Mouse (Mus musculus): Measurements from ENCODE around the gene Nudcd3. TPM values are rescaled to one million over a fixed set of nuclear protein-coding genes. Genes with fewer than 3 reads are reported as not detected.

Gene Nudcd3
- polyA plus RNA-seq, 1 experiment from 2014 or later: 37.4 TPM

DNA sequence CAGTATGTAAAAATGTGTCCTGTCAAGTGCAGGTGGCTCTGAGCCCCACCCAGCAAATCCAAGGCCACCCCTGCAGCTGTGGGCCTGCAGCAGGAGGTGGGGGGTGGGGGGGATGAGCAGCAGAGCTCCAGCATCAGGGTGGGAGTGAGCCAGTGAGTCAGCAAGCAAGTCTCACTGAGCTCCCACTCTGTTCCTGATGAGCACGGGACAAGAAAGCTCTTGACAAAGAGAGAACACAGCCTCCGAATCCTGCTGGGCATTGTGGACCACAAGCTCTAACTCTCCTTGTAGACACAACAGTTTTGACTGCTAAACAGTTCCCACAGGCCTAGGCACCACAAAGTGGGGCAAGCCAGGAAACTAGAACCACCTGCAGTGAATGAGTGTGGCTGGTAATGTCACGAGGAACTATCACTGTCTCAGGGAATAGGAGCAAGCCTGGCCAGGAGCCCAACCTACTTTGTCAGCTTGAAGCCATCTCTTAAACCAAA is 46.0 kb downstream of the Nudcd3 start:
- Histone ChIP-seq H3K36me3 (peaks cover 14% of the 10 kb centered on the region), H3K4me1 (peaks cover 22% of the 10 kb centered on the region), H3K4me3 (no peak overlapping the region), H3K9me3 (no peaks in the 10 kb centered on the region), H3K27me3 (ENCODE audit: insufficient read depth, poor library complexity, severe bottlenecking) (no peaks in the 10 kb centered on the region), H3K27ac (peak overlapping the region; percentile 74)
- WGBS: 53% methylated on average over 3 of the region's 3 CpGs
- DNase-seq (ENCODE audit: low spot score): no peak

DNA sequence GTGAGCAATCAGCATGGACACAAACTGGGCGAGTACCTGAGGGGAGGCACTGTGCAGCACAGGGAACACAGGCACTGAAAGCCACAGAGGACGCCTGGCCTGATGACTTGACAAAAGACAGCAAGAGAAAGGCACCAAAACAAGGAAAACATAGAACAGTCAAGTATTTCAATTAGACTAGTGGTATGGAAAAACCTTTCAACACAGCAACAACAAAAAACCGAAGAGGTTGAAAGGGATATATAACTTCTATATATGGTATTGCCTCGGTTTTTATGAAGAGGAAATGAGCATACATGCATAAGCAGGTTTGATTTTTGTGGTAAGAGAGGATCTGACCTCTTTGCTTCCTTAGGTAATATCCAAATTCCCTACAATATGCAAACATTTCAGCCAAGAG is 47.4 kb downstream of the Nudcd3 start:
- H3K27ac ChIP-seq: no peak overlapping the region
- peaks cover 21% of the 10 kb centered on the region for H3K4me1 ChIP-seq
- no peaks in the 10 kb centered on the region for H3K9me3 ChIP-seq
- H3K4me3 ChIP-seq: no peak overlapping the region
- no peaks in the 10 kb centered on the region for H3K27me3 ChIP-seq (ENCODE audit: insufficient read depth, poor library complexity, severe bottlenecking)
- H3K36me3 ChIP-seq: peaks cover 23% of the 10 kb centered on the region
- DNase-seq (ENCODE audit: low spot score): no peak
- 81% methylated on average over 4 of the region's 4 CpGs for WGBS

DNA sequence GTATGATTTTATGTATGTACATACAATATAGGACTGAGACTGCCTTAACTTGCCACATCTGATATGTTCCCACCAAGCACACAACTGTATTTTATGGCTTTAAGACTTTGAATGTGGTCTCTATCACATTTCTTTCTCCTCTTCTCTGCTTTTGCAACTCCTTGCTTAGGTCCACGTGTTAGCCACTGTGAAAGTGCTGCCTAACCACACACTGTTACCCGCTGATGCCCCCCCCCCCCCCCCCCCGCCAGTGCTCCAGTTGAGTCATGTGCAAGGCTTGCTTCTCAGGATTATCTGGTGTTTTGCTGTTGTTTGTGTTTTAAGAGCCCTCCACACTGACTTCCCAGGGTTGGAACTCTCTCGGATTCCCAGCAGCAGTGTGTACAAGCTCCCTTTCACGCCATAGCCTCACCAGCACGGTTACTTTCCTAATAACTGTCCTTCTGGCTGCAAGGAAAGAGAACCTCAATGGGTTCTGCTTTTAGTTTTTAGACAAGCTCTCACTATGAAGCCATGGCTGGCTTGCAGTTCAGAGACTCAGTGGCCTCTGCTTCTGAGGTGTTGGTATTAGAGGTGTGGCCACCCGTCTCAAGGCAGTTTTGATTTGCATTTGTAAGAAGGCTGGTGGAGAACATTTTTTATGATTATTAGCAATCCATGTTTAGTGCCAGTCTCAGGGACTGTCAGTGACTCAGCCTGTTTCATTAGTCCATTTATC is 61.8 kb downstream of the Nudcd3 start:
- H3K27ac ChIP-seq: no peak overlapping the region
- 0 out of 2 replicates have a peak, but pooled peaks cover 8% of the 10 kb centered on the region for H3K36me3 ChIP-seq
- H3K9me3 ChIP-seq: no peaks in the 10 kb centered on the region
- H3K4me3 ChIP-seq: no peak overlapping the region
- no peak for DNase-seq (ENCODE audit: low spot score)
- 88% methylated on average over 6 of the region's 7 CpGs for WGBS
- H3K4me1 ChIP-seq: 0 out of 2 replicates have a peak, but pooled peaks cover 7% of the 10 kb centered on the region
- H3K27me3 ChIP-seq (ENCODE audit: insufficient read depth, poor library complexity, severe bottlenecking): no peaks in the 10 kb centered on the region

DNA sequence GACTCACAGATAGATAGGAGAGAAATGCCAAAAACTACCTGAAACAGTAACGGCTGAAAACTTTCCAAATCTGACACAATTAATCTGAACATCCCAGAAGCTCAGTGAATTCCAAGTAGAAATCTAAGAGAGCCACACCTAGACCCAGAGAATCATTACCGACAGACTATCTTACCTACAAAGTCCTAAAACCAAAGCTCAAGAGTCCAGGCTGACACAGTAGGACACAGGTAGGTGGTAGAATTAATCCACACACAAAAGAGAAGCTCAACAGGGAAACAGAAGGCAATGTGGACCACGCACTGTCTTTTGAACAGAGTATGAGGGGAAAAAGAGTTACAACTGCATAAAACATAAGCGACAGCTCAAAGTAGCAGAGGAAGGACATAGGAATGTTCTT is 67.3 kb downstream of the Nudcd3 start:
- H3K9me3 ChIP-seq: no peaks in the 10 kb centered on the region
- WGBS: 89% methylated on average over 4 of the region's 4 CpGs
- no peaks in the 10 kb centered on the region for H3K36me3 ChIP-seq
- no peak for DNase-seq (ENCODE audit: low spot score)
- H3K4me1 ChIP-seq: 0 out of 2 replicates have a peak, but pooled peaks cover 3% of the 10 kb centered on the region
- H3K27ac ChIP-seq: no peak overlapping the region
- H3K4me3 ChIP-seq: no peak overlapping the region
- H3K27me3 ChIP-seq (ENCODE audit: insufficient read depth, poor library complexity, severe bottlenecking): no peaks in the 10 kb centered on the region

DNA sequence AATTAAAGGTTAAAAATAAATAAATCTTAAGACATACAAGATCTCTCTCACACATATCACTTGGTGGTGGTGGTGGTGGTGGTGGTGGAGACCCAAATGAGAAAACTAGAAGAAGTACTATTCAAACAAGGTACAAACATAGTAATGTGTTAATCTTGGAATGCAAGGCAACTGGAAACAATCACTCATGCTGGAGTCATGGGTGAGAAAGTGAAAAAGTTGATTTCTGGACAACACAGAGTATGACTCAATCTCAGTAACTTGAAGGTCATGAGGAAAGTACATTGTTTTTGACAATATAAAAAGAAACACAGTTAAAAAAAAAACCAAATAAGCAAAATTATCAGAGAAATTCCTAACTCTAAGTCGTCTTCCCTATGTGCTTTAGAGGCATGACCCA is 69.6 kb downstream of the Nudcd3 start:
- Histone ChIP-seq H3K9me3 (no peaks in the 10 kb centered on the region), H3K4me3 (no peak overlapping the region), H3K4me1 (no peaks in the 10 kb centered on the region), H3K27me3 (ENCODE audit: insufficient read depth, poor library complexity, severe bottlenecking) (no peaks in the 10 kb centered on the region), H3K36me3 (no peaks in the 10 kb centered on the region), H3K27ac (no peak overlapping the region)
- DNase-seq (ENCODE audit: low spot score): no peak
- WGBS: 67% methylated on average over 1 of the region's 1 CpGs

DNA sequence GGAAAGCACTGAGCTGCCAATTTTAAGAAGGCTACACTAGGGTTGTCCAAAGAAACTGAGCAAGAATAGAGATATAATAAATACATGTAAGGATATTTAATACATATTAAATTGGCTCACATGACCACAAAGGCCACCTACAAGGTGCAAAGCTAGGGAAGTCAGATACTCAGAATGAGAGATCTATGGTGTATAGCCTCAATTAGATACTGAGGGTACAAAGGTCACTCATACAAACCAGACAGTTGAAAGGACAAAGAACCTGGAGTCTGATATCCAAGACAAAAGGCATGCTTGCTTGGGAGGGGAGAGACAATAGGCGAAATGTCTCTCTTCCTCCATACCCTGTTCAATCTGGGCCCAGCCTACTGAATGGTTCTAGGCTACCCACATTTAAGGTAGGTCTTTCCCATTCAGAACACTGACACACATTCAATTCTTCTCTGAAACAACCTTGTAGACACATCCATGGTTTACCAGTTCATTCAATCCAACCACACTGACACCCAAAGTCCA is 76.6 kb downstream of the Nudcd3 start:
- H3K27me3 ChIP-seq (ENCODE audit: insufficient read depth, poor library complexity, severe bottlenecking): no peaks in the 10 kb centered on the region
- no peak overlapping the region for H3K27ac ChIP-seq
- H3K4me1 ChIP-seq: 0 out of 2 replicates have a peak, but pooled peaks cover 3% of the 10 kb centered on the region
- WGBS: 87% methylated on average over 1 of the region's 1 CpGs
- H3K36me3 ChIP-seq: peaks cover 8% of the 10 kb centered on the region
- no peaks in the 10 kb centered on the region for H3K9me3 ChIP-seq
- no peak overlapping the region for H3K4me3 ChIP-seq
- no peak for DNase-seq (ENCODE audit: low spot score)

DNA sequence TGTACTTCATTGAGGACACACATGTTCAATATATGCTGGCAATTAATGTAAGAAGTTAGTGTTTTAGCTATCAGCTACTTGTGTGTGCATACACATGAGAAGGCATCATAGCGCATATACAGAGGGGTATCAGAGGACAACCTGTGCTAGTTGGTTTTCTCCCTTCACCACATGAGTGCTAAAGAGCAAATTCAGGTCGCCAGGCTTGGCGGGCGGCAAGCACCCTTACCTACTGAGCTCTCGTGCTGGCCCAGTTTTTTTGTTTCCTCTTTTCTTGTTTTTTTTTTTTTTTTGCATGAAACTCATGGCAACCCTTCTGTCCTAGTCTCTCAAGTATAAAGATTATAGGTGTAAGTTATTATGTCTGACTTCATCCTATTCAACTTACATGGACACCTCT is 77.6 kb downstream of the Nudcd3 start:
- 91% methylated on average over 5 of the region's 5 CpGs for WGBS
- Histone ChIP-seq H3K27me3 (ENCODE audit: insufficient read depth, poor library complexity, severe bottlenecking) (no peaks in the 10 kb centered on the region), H3K4me1 (0 out of 2 replicates have a peak, but pooled peaks cover 3% of the 10 kb centered on the region), H3K4me3 (no peak overlapping the region), H3K36me3 (peaks cover 14% of the 10 kb centered on the region), H3K9me3 (no peaks in the 10 kb centered on the region), H3K27ac (no peak overlapping the region)
- no peak for DNase-seq (ENCODE audit: low spot score)

DNA sequence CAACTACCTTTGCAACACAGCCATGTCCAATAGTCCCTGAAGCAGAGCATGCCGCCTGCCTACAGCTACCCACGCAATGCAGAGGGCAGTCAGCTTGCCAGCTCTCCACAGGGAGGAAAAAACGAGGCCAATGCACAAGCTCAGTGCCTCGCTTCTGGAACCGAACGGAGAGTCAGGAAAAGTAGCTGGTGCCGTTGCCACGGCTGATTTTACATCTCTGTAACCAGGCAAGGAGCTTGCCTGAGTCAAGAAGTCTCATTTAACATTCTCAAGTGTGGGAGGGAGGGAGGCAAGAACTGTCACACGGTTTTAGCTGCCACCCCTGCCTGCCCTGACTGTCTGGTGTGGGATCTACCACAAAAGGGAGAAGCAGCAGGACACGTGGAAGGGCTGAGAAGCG is 79.6 kb downstream of the Nudcd3 start:
- Histone ChIP-seq H3K4me1 (0 out of 2 replicates have a peak, but pooled peaks cover 3% of the 10 kb centered on the region), H3K27me3 (ENCODE audit: insufficient read depth, poor library complexity, severe bottlenecking) (no peaks in the 10 kb centered on the region), H3K9me3 (no peaks in the 10 kb centered on the region), H3K36me3 (peaks cover 22% of the 10 kb centered on the region), H3K27ac (no peak overlapping the region), H3K4me3 (no peak overlapping the region)
- WGBS: 78% methylated on average over 11 of the region's 11 CpGs
- no peak for DNase-seq (ENCODE audit: low spot score)

DNA sequence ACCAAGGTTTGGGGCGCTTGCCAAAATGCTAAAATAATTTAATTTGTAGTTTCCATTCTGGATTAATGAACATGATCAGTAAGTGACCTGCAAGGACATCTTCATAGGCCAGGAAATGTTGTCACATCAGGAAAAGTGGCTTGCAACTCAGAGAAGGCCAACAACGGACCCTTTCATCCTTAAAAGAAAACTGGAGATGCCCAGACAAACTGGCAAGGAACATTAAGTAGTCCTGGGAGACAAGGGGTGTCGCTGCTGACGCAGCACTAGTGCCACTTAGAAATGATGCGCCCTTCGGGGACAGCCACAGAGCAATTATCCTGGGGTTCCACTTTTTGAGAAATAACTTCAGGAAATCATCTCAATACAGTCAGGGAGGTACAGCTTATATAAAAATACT is 80.2 kb downstream of the Nudcd3 start:
- 92% methylated on average over 6 of the region's 6 CpGs for WGBS
- no peaks in the 10 kb centered on the region for H3K9me3 ChIP-seq
- no peak overlapping the region for H3K27ac ChIP-seq
- H3K27me3 ChIP-seq (ENCODE audit: insufficient read depth, poor library complexity, severe bottlenecking): no peaks in the 10 kb centered on the region
- H3K4me1 ChIP-seq: 0 out of 2 replicates have a peak, but pooled peaks cover 3% of the 10 kb centered on the region
- H3K36me3 ChIP-seq: peaks cover 28% of the 10 kb centered on the region
- no peak for DNase-seq (ENCODE audit: low spot score)
- no peak overlapping the region for H3K4me3 ChIP-seq

DNA sequence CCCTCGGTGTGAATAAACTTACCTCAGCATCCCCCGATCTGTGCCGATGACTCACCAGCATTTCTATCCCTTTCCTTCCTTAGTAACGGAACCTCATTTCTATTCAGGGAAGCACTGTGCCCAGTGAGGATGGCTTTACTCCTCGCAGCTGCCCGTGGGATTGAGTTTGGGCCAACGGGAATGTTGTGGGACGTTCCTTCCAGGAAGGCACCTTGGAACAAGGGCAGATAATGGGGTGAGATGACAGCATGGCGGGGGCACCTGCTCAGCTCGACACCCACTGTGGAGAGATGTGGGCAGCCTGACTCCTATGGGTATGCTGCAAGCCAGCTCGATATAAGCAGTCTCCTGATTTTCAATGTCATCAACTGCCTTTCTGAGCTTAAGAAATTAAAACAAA is 80.9 kb downstream of the Nudcd3 start:
- 83% methylated on average over 11 of the region's 11 CpGs for WGBS
- no peak overlapping the region for H3K4me3 ChIP-seq
- H3K9me3 ChIP-seq: no peaks in the 10 kb centered on the region
- no peak overlapping the region for H3K27ac ChIP-seq
- no peaks in the 10 kb centered on the region for H3K27me3 ChIP-seq (ENCODE audit: insufficient read depth, poor library complexity, severe bottlenecking)
- peaks cover 30% of the 10 kb centered on the region for H3K36me3 ChIP-seq
- no peak for DNase-seq (ENCODE audit: low spot score)
- 0 out of 2 replicates have a peak, but pooled peaks cover 3% of the 10 kb centered on the region for H3K4me1 ChIP-seq

DNA sequence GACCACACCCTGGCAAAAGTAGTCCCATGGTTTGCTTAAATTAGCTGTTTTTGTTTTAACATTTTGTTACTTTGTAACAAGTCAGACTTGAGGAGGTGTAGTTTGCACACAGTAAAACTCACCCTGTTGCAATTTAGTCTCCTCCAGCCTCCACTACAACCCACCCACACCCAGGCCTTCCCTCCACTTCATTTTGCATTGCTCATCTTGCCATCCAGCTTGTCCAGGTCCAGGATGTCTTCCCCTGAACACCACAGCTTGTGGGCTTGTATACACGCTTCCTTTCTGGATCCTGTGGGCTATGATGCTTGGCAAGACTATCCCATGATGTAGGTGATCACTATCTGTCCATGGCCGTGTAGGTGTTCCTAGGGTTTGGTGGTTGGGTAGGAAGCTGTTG is 82.3 kb downstream of the Nudcd3 start:
- Histone ChIP-seq H3K36me3 (peaks cover 35% of the 10 kb centered on the region), H3K27ac (no peak overlapping the region), H3K4me3 (no peak overlapping the region), H3K4me1 (0 out of 2 replicates have a peak, but pooled peaks cover 3% of the 10 kb centered on the region), H3K27me3 (ENCODE audit: insufficient read depth, poor library complexity, severe bottlenecking) (no peaks in the 10 kb centered on the region), H3K9me3 (no peaks in the 10 kb centered on the region)
- 85% methylated on average over 2 of the region's 2 CpGs for WGBS
- no peak for DNase-seq (ENCODE audit: low spot score)

DNA sequence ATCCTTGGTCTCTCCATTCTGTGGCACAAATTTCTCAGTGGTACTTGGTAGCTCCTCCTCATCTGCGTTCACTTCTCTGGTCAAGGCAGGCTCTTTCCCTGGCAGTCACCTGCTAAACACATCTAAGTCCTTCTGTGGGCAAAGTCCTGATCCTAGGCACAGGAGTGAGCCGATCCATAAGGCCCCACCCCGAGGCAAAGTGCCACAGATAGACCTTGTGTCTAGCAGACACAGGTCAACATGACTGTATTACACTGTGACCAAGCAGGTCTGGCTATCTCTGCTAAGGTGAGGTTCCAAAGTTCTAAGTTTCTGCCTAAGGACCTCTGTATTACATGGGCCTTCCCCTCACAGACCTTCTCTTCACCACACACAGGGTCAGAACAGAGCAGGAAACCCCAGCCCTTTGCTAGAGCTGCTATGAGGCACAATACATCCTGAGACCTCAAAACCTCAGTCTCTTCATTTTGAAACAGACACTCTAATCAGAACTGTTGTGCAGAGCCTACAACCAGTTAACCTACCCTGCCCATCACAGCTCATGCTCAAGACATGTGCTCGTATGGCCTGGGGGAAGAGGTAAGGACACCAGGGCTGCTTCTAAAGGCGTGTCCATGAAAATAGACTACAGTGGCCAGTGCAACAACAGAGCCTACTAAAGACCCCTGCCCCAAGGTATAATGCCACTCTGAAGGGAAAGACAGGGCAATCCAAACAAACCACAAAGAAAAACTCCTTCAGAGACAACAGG is 88.3 kb downstream of the Nudcd3 start:
- peaks cover 78% of the 10 kb centered on the region for H3K36me3 ChIP-seq
- WGBS: 91% methylated on average over 5 of the region's 5 CpGs

DNA sequence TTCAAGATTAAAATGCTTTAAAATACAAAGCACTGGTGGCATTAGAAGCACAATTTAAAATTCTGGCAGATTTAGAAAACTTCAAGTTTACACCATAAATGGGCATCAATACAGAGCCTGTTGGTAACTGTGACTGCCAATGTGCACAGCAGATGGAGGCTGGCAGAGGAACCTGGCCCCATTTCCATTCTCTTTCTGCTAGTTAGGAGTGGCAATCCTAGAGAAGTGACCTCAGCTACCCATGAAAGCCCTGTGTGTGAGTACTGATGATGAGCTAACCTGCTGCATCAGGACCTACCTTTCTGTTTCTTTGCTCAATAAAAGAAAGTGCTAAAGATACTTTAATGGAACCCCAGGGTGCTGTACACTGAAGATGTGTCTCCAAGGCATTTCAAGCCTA is 90.2 kb downstream of the Nudcd3 start:
- Histone ChIP-seq H3K4me3 (no peak overlapping the region), H3K27ac (no peak overlapping the region), H3K4me1 (no peaks in the 10 kb centered on the region; the same call in 1 of the 2 replicates), H3K36me3 (peaks cover 81% of the 10 kb centered on the region), H3K9me3 (no peaks in the 10 kb centered on the region), H3K27me3 (ENCODE audit: insufficient read depth, poor library complexity, severe bottlenecking) (no peaks in the 10 kb centered on the region)
- no peak for DNase-seq (ENCODE audit: low spot score)

More for the DNA sequence above, 88.3 kb downstream of the Nudcd3 start:
- no peak for DNase-seq (ENCODE audit: low spot score)
- Histone ChIP-seq H3K4me3 (no peak overlapping the region), H3K27me3 (ENCODE audit: insufficient read depth, poor library complexity, severe bottlenecking) (no peaks in the 10 kb centered on the region), H3K4me1 (no peaks in the 10 kb centered on the region), H3K27ac (no peak overlapping the region), H3K9me3 (no peaks in the 10 kb centered on the region)
